Mouse (Mus musculus) neural tube, embryonic 15.5 days (tissue): ENCODE measurements around the gene Sppl3. TPM values are rescaled to one million over a fixed set of nuclear protein-coding genes. Genes with fewer than 3 reads are reported as not detected.

Source experiments
- ATAC-seq: fragments of 200-750 bp; cut with Nextera tagmentation; 2 replicates; pipeline ENCODE4 v1.8.0; 2017; ENCODE audit warnings: mild to moderate bottlenecking, moderate TSS enrichment, moderate library complexity; ENCODE audit not compliant: low FRiP score
- H3K27ac ChIP-seq: fragments of 300-500 bp; sonication (generic); replicated peaks from 2 replicates; pipeline ENCODE4 v1.5.1; 2015; ENCODE audit warnings: mild to moderate bottlenecking, inconsistent platforms
- H3K27me3 ChIP-seq: fragments of 300-500 bp; sonication (generic); replicated peaks from 2 replicates; pipeline ENCODE4 v1.6.1; 2015; ENCODE audit warnings: inconsistent platforms
- H3K36me3 ChIP-seq: fragments of 300-500 bp; sonication (generic); 2 replicates; pipeline ENCODE4 v1.6.1; 2015; ENCODE audit warnings: inconsistent platforms
- H3K4me1 ChIP-seq: fragments of 300-500 bp; sonication (generic); 2 replicates; pipeline ENCODE4 v1.6.1; 2015; ENCODE audit warnings: inconsistent platforms
- H3K4me2 ChIP-seq: fragments of 300-500 bp; sonication (generic); 2 replicates; pipeline ENCODE4 v1.6.1; 2015; ENCODE audit warnings: inconsistent platforms, mild to moderate bottlenecking, moderate library complexity
- H3K4me3 ChIP-seq: fragments of 300-500 bp; sonication (generic); replicated peaks from 2 replicates; pipeline ENCODE4 v1.5.1; 2015; ENCODE audit warnings: mild to moderate bottlenecking, inconsistent platforms
- H3K9ac ChIP-seq: fragments of 300-500 bp; sonication (generic); replicated peaks from 2 replicates; pipeline ENCODE4 v1.6.1; 2015; ENCODE audit warnings: mild to moderate bottlenecking, inconsistent platforms
- H3K9me3 ChIP-seq: fragments of 300-500 bp; sonication (generic); replicated peaks from 2 replicates; pipeline ENCODE4 v1.6.1; 2016; ENCODE audit warnings: inconsistent platforms
- WGBS: fragments of 180-500 bp; shearing (Covaris S2); methylation state at CpG from one replicate; pipeline ENCODE4 v1.1.7; 2015; ENCODE audit warnings: mixed read lengths; 5-methylcytosine and 5-hydroxymethylcytosine counted together
- polyA plus RNA-seq: library from polyadenylated mRNA; unstranded; fragments of >200 nt; fragmentation: Nextera tagmentation; extraction: Ambion mirVana; gene quantifications from 2 replicates; pipeline ENCODE4 v1.2.1, GENCODE M21; 2015

Gene Sppl3
- polyA plus RNA-seq: 18.2 and 30.9 TPM in 2 replicates

- peak within 1 kb of the TSS; percentile 94 for H3K4me2 ChIP-seq
- 1% methylated on average over 50 of the region's 65 CpGs for WGBS
- H3K9ac ChIP-seq: peak within 1 kb of the TSS; percentile 93
- peak within 1 kb of the TSS; percentile 96 for H3K27ac ChIP-seq
- H3K9me3 ChIP-seq: no peaks in the 10 kb centered on the region
- peak within 1 kb of the TSS; percentile 93 for H3K4me3 ChIP-seq
- H3K36me3 ChIP-seq: no peaks in the 10 kb centered on the region
- H3K27me3 ChIP-seq: no peaks in the 10 kb centered on the region
- ATAC-seq: peak; percentile 93
- H3K4me1 ChIP-seq: peaks cover 45% of the 10 kb centered on the region
Observed at GRCm38 (mm10) chr5:115010577-115011216, at the start of gene Sppl3. Gene Sppl3, plus strand, starts transcription at chr5:115011137.

DNA sequence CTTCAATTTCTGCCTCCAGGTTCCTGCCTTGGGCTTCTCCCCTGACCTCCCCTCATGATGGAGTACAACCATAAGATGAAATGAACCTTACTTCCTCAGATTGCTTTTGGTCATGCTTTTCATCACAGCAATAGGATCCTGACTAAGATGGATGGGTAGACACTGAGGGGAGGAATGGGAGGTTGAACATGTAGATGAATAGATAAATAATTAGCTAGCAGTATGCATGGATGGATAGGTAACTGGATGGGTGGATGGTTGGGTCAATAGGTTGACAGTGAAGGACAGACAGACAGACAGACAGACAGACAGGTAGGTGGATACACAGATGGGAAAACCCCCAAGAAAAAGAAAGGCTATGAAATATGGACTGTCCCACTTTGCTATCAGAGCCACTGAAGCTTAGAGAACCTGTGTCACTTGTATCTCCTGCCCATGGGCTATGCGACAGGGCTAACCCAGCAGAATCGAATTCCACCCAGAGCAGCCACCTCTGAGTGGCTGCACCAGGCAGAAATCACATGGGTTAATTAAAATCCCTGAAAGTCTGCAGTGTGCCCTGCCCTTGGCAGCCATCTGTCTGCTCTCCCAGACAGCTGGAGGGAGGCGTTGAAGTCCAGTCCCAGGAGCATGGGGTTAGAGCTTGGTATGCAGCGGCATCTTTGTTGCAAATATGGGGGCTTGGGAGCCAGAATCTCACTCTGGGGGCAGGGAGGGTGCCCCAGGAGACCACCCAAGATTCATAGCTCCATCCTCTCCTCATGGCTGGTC lies 49.2 kb upstream of the Sppl3 start:
- H3K27ac ChIP-seq: no peak overlapping the region
- WGBS: 41% methylated on average over 4 of the region's 4 CpGs
- H3K27me3 ChIP-seq: no peaks in the 10 kb centered on the region
- H3K9ac ChIP-seq: no peak overlapping the region
- no peak overlapping the region for H3K4me2 ChIP-seq
- no peak for ATAC-seq
- no peak overlapping the region for H3K4me3 ChIP-seq
- H3K9me3 ChIP-seq: no peaks in the 10 kb centered on the region
- H3K4me1 ChIP-seq: no peaks in the 10 kb centered on the region
- no peaks in the 10 kb centered on the region for H3K36me3 ChIP-seq

DNA sequence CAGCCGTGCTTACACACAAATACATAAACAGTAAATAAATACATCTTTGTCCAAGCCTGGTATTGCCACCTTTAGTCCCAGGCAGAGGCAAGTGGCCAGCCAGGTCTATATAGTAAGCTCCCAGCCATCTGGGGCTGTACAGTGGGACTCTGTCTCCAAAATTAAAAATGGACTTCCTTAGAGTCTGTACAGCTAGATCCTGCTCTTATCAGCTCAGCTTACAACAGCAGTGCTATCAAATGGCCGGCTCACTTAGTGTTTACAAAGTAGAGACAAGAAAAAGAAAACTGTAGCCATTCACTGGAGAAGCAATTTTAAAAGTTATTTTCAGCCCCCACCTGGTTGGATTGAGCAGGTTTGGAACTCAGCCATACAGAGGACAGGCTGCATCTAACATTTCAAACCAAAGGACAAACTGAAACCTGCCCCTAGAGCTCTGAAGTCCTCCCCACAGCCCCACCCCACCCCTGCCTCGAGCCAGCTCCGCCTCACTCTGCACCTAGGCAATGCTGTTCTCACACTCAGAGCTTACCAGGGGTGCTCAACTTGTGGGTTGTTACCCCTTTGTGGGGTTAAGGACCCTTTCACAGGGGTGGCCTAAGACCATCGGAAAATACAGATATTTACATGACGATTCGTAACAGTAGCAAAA lies 46.5 kb upstream of the Sppl3 start:
- Histone ChIP-seq H3K27ac (no peak overlapping the region), H3K9ac (no peak overlapping the region), H3K9me3 (no peaks in the 10 kb centered on the region), H3K4me3 (no peak overlapping the region), H3K36me3 (no peaks in the 10 kb centered on the region), H3K4me1 (peaks cover 15% of the 10 kb centered on the region; the same call in 1 of the 2 replicates), H3K4me2 (no peak overlapping the region), H3K27me3 (peaks cover 5% of the 10 kb centered on the region; the same call in 1 of the 2 replicates)
- ATAC-seq: no peak
- 63% methylated on average over 7 of the region's 7 CpGs for WGBS

DNA sequence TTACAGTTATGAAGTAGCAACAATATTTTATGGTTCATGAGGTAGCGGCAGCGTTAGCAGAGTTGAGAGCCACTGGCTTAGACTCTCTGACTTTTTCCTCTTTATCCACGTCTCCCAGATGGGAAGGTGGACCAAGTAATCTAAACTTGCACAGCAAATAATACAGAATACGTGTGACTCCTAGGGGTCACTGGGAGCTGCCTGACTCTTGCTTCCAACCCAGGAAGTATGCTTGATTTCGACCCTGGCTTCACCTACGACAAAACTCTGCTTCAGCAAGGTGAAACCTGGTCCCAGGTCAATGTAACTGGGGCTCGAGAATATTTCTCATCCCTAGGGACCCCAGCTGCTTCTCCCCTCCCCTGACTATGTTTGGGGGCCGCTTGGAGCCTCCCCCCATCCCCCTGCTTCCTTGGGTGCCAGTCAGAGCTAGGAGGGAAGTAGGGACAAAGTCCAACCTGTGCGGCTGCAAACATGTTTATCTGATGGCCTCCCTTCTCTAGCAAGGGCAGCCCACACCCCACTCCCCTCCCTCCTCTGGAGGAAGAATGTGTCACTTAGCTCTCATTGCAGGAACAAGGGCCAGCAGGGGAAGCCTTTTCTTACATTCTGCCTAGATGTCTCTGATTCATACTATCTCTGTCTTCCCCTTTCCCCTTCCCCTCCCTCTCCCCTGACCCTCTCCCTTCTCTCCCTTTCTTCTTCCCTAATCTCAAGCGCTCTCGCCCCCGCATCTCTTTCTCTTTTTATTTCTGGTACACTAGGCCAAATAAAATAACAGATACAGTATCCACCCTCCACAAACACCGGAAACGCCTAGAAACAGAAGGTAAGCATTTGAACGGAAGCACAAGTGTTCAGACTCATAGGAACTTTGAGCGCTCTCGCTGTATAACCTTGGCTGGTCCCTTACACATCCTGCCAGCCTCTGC lies 45.7 kb upstream of the Sppl3 start:
- Histone ChIP-seq H3K27ac (no peak overlapping the region), H3K9me3 (no peaks in the 10 kb centered on the region), H3K36me3 (no peaks in the 10 kb centered on the region), H3K27me3 (peaks cover 5% of the 10 kb centered on the region; the same call in 1 of the 2 replicates), H3K4me3 (no peak overlapping the region), H3K4me1 (peaks cover 15% of the 10 kb centered on the region; the same call in 1 of the 2 replicates), H3K4me2 (no peak overlapping the region), H3K9ac (no peak overlapping the region)
- no peak for ATAC-seq
- 67% methylated on average over 17 of the region's 17 CpGs for WGBS

DNA sequence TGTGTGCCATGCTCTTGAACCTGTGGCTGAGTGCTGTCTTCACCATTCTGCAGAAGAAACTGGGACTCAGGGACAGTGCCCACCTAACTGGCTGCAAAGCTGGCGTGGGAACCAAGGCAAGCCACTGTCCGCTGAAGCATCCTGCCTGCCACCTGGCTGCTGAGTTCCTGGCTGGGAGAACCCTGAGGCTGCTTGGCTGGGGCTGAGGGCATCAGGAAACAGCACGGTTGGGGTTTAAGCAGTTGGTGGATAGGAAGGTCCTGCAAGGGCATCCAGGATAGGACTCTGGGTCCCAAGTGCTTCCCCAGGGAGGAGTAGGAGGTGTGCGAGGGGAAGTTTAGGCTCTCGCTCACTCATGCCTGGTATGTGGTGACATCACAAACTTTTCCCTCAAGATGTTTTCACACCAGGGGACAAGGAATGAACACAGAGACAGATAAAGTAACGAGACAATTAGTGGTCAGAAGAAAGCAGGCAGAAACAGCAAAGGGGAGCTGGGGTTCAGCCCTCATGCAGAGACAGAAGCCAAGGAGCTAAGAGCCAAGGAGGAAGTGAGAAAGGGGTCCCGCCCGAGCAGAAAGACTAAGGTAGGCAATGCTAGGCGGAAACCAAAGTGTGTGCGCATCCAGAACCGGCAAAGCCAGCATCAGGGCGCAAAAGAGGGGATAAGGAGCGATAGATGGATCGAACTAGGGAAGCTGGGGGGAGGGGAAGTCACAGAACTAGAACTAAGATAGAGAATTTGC lies 43.2 kb upstream of the Sppl3 start:
- no peak overlapping the region for H3K9ac ChIP-seq
- peaks cover 5% of the 10 kb centered on the region; the same call in 1 of the 2 replicates for H3K27me3 ChIP-seq
- H3K9me3 ChIP-seq: no peaks in the 10 kb centered on the region
- ATAC-seq: no peak
- no peak overlapping the region for H3K4me3 ChIP-seq
- no peak overlapping the region for H3K27ac ChIP-seq
- no peaks in the 10 kb centered on the region for H3K36me3 ChIP-seq
- H3K4me2 ChIP-seq: no peak overlapping the region
- H3K4me1 ChIP-seq: peaks cover 15% of the 10 kb centered on the region; the same call in 1 of the 2 replicates
- 35% methylated on average over 14 of the region's 14 CpGs for WGBS

DNA sequence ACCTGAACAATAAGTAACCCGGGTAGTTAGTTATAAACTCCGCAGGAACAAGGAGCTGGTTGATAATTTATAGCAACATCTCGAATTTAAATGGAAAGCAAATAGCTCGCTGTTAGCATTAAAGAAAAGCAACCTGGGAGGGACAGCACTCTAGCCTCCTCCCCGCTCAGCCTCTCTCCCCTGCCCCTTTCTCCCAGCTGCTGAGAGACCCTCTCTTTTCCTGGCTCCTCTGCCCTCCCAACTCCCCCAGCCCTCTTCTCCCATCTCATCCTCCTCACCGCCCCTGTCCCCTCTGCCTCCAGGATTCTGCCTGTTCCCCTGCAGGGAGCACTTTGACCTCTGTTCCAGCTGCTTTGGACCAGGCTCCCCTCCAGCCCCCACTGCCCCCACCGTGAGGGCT lies 42.3 kb upstream of the Sppl3 start:
- no peak for ATAC-seq
- H3K9me3 ChIP-seq: no peaks in the 10 kb centered on the region
- H3K27ac ChIP-seq: no peak overlapping the region
- no peak overlapping the region for H3K4me3 ChIP-seq
- no peak overlapping the region for H3K9ac ChIP-seq
- H3K4me2 ChIP-seq: no peak overlapping the region
- H3K36me3 ChIP-seq: no peaks in the 10 kb centered on the region
- H3K27me3 ChIP-seq: peaks cover 5% of the 10 kb centered on the region; the same call in 1 of the 2 replicates
- 5% methylated on average over 7 of the region's 7 CpGs for WGBS
- H3K4me1 ChIP-seq: peaks cover 15% of the 10 kb centered on the region; the same call in 1 of the 2 replicates

- WGBS: 10% methylated on average over 4 of the region's 4 CpGs
- Histone ChIP-seq H3K4me1 (peaks cover 15% of the 10 kb centered on the region; the same call in 1 of the 2 replicates), H3K9ac (no peak overlapping the region), H3K9me3 (no peaks in the 10 kb centered on the region), H3K4me3 (no peak overlapping the region), H3K36me3 (no peaks in the 10 kb centered on the region), H3K27ac (no peak overlapping the region), H3K27me3 (peaks cover 5% of the 10 kb centered on the region; the same call in 1 of the 2 replicates), H3K4me2 (no peak overlapping the region)
- no peak for ATAC-seq
Observed at GRCm38 (mm10) chr5:114969064-114969463, 41.9 kb upstream of the Sppl3 start.

GRCm38 (mm10) chr5:114969609-114970215 lies 41.2 kb upstream of the Sppl3 start:
- no peak overlapping the region for H3K4me3 ChIP-seq
- no peak overlapping the region for H3K9ac ChIP-seq
- peaks cover 15% of the 10 kb centered on the region; the same call in 1 of the 2 replicates for H3K4me1 ChIP-seq
- no peak overlapping the region for H3K4me2 ChIP-seq
- no peaks in the 10 kb centered on the region for H3K36me3 ChIP-seq
- no peaks in the 10 kb centered on the region for H3K9me3 ChIP-seq
- ATAC-seq: no peak
- peaks cover 5% of the 10 kb centered on the region; the same call in 1 of the 2 replicates for H3K27me3 ChIP-seq
- WGBS: 42% methylated on average over 13 of the region's 13 CpGs
- no peak overlapping the region for H3K27ac ChIP-seq

DNA sequence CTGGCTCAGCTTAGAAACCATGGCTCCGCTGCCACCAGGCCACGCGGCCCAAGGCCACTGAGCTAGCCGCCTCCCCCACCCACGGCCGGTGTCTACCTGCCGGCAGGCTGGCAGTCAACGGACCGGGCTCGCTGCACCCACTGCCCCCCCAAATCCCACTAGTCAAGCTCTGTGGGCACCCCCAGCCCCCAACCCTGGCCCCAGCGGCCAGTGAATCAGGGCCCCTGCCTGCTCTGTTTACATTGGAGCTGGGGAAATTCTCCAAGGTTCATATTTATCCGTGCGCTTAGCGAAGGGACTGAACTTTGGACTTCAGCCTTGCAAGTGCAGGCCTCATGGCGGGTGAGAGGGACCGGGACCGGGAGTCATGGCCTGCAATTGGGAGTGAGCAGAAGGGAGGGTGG lies 40.1 kb upstream of the Sppl3 start, which contains the start of gene Hnf1a:
Gene Hnf1a, minus strand, starts transcription at position 271 of the 404 bp plus-strand sequence.
- no peak for ATAC-seq
- Histone ChIP-seq H3K4me1 (peaks cover 15% of the 10 kb centered on the region; the same call in 1 of the 2 replicates), H3K9ac (no peak within 1 kb of the TSS), H3K4me2 (no peak within 1 kb of the TSS), H3K36me3 (no peaks in the 10 kb centered on the region), H3K9me3 (no peaks in the 10 kb centered on the region), H3K27me3 (peaks cover 5% of the 10 kb centered on the region; the same call in 1 of the 2 replicates), H3K4me3 (no peak within 1 kb of the TSS), H3K27ac (no peak within 1 kb of the TSS)
- 80% methylated on average over 17 of the region's 17 CpGs for WGBS

- H3K27me3 ChIP-seq: peaks cover 4% of the 10 kb centered on the region; the same call in 1 of the 2 replicates
- no peak overlapping the region for H3K4me3 ChIP-seq
- WGBS: 81% methylated on average over 9 of the region's 9 CpGs
- H3K4me1 ChIP-seq: peaks cover 15% of the 10 kb centered on the region; the same call in 1 of the 2 replicates
- H3K9me3 ChIP-seq: no peaks in the 10 kb centered on the region
- ATAC-seq: no peak
- no peak overlapping the region for H3K4me2 ChIP-seq
- H3K36me3 ChIP-seq: no peaks in the 10 kb centered on the region
- H3K27ac ChIP-seq: no peak overlapping the region
- no peak overlapping the region for H3K9ac ChIP-seq
Observed at GRCm38 (mm10) chr5:114972201-114972600, 38.7 kb upstream of the Sppl3 start.
